Mouse (Mus musculus): Measurements from ENCODE around the gene Ap3d1.

Ap3d1 gene

GRCm38 (mm10) chr10:80757717-80758116 is 15.7 kb upstream of the Ap3d1 start:
- DNase-seq (ENCODE audit: low spot score), result peak; percentile 78

DNA sequence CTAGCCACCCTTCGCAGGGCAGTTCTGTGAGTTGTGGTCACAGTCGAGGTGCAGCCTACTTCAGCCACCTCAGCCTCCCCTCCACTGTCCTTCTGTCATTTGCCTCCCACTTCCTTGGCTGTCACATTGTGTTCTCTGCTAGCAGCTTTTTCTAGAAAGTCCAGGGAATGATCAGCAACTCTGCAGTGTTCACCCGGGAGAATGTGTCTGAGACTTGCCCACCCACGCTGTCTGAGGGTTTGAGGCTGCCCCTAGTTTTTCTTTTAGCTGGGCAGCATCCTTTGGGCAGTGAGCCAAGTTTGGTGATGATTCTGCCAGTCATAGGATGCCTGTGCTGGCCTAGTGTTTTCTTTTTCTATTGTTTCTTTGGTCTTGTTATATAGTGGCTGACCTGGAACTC is 14.9 kb upstream of the Ap3d1 start:
- no peak for DNase-seq (ENCODE audit: low spot score)

DNA sequence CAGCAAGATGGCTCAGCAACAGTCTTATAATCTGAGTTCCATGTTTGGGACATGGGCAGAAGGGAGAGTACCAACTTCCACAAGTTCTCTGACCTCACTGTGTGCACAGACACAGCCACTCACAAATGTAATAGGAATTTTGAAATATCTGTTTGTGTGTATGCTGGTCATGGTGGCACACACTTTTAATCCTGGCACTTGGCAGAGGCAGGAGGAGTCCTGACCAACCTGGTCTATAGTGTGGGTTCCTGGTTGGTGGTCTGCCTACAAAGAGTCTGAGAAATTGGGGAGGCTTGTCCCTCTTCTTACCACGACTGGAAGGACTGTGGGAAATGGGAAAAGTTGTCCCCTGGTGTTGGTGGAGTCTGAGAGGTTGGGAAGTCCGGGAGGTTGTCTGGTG is 14.4 kb upstream of the Ap3d1 start:
- DNase-seq (ENCODE audit: low spot score), result no peak

- DNase-seq (ENCODE audit: low spot score), result no peak
These were observed 14.0 kb upstream of the Ap3d1 start for GRCm38 (mm10) chr10:80756099-80756498.

- DNase-seq (ENCODE audit: low spot score), result no peak
These were observed 13.4 kb upstream of the Ap3d1 start for GRCm38 (mm10) chr10:80755291-80756015.

GRCm38 (mm10) chr10:80754594-80755290 is 12.7 kb upstream of the Ap3d1 start, which contains the start of gene Dot1l:
Dot1l (plus strand) TSS chr10:80755206.
- peak; percentile 98 for DNase-seq (ENCODE audit: low spot score)

GRCm38 (mm10) chr10:80752079-80752625 is 10.1 kb upstream of the Ap3d1 start:
- DNase-seq (ENCODE audit: low spot score), result peak; percentile 83

DNA sequence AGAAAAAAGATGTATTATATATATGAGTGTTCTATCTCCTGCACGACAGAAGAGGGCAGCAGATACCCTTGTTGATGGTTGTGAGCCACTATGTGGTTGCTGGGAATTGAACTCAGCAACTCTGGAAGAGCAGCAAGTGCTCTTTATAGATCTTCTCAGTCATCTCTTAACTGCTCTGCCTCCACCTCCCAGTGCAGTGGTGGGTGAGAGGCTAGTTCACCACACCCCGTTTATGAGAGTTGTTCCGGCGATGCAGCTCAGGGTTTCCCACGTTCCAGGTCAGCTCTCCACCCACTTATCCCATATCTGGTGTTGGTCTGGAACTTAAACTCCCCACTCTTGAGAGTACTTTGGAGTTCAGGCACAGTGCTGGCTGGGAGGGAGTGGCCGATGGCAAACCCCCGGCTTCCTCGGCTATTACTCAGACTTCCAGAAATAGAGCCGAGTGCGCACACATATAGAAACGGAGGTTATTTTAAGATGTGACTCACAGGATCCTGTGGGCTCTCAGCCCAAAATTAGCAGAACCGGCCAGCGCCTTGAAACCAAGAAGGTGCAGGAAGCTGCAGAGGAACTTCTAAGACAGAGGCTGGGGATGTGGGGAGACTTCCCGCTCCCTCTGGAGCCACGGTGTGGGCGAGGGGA is 9.2 kb upstream of the Ap3d1 start:
- peak; percentile 73 for DNase-seq (ENCODE audit: low spot score)

DNA sequence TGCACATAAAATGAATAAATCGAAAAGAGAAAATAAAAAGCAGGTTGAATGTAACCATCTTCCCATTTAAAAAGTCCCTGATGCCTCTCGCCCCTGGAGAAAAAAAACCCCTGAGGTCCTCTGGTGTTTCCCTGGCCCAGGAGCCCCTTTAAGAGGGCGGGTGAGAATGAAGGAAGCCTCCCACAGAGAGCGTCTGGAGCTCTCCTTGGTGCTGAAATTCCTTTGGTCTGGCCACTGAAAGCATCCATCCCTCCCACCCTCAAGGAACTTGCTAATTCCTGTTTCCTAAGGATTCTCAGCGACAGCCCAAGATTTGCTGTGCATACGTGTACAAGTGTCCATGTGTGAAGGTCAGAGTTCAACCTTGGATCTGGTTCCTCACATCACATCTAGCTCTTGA is 6.5 kb upstream of the Ap3d1 start:
- peak; percentile 70 for DNase-seq (ENCODE audit: low spot score)

GRCm38 (mm10) chr10:80747410-80747809 is 5.3 kb upstream of the Ap3d1 start:
- DNase-seq (ENCODE audit: low spot score), result peak; percentile 79

GRCm38 (mm10) chr10:80744262-80744661 is 2.2 kb upstream of the Ap3d1 start:
- DNase-seq (ENCODE audit: low spot score), result peak; percentile 63

DNA sequence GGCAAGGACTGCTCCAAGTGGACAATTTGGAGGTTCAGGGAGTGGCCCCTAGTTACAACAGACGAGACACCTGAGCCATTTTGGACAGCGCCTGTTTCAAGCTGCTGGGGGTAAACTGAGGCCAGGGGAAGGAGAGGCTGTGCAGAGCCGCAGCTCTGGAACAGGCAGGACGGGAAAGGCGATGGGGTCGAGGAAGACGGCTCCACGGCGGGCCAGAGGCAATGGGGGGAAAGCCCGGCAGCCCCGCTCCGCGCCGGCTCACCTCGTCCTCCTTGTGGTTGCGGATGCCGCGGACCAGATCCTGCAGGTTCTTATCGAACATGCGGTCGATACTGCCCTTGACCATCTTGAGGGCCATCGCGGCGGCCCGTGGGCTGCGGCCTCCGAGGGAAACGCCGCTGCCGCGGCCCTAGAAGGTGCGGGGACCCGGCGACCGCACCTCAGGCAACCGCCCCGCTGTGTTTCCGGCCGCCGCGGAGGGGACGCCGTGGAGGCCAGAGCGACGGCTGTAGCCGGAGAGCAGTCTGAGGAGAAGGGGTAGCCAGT is 357 bp downstream of the Ap3d1 start:
- DNase-seq (ENCODE audit: low spot score), result no peak

- no peak for DNase-seq (ENCODE audit: low spot score)
These were observed 918 bp downstream of the Ap3d1 start for GRCm38 (mm10) chr10:80741146-80741545.

- DNase-seq (ENCODE audit: low spot score), result no peak
These were observed 3.4 kb downstream of the Ap3d1 start for GRCm38 (mm10) chr10:80738657-80739056.

DNA sequence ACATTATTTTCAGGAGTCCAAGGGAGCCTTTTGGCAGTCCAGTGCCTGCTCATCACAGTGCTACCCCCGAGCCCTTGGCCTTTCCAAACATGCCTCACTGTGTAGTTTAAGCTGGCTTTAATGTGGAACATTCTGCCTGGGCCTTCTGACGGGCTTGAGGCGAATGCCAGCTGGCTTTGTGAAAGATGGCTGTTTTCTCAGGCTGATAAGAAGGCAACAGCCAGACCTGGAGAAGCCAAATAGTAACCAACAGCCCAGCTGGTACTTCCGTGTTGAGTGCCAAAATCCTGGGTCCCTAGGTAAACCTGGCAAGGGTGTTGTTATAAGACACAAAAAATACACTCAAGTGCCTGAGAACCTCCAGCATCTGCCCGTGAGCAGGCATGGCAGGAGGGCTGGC is 5.3 kb downstream of the Ap3d1 start:
- no peak for DNase-seq (ENCODE audit: low spot score)

- DNase-seq (ENCODE audit: low spot score), result no peak
These were observed 9.4 kb downstream of the Ap3d1 start for GRCm38 (mm10) chr10:80732611-80733101.

- DNase-seq (ENCODE audit: low spot score), result no peak
These were observed 14.5 kb downstream of the Ap3d1 start for GRCm38 (mm10) chr10:80727369-80728127.

- no peak for DNase-seq (ENCODE audit: low spot score)
These were observed 24.8 kb downstream of the Ap3d1 start for GRCm38 (mm10) chr10:80717281-80717680.

DNA sequence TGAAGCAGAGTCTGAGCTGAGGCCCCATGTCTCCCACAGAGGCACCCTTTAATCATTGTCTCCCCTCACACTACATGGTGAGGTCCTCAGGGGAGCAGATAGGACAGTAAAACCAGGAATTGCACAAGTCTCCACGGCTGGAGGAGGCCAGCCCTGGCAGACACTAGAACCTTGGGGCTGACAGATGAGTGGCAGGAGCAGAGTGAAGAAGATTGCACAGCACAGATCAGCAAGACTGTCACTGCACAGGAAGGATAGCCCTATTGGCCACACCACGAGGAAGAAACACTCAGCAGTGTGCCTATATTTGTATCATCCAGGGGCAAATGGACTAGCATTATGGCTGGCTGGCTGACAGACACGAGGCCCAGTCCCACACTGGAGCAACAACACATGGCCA is 31.2 kb downstream of the Ap3d1 start:
- no peak for DNase-seq (ENCODE audit: low spot score)

- DNase-seq (ENCODE audit: low spot score), result no peak
These were observed 36.6 kb downstream of the Ap3d1 start for GRCm38 (mm10) chr10:80705479-80705878.

DNA sequence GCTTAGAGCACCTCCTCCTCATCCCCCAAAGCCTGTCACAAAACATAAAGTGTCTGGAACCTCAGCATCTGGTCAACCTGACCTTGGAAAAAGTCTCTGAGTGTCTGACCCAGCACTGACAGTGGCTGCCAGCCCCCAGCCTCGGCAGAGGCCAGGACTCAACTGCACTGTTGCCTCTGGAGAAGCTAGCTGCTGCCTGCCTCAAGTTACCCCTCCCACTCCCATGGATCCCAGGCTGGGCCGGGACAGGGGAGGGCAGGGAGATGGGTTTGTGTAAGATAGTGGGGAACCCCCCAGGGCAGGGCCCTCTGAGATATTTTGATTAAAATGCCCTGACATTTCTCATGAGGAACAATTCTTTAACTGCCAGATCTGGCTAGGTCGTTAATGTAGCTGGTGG is 37.0 kb downstream of the Ap3d1 start:
- no peak for DNase-seq (ENCODE audit: low spot score)

DNA sequence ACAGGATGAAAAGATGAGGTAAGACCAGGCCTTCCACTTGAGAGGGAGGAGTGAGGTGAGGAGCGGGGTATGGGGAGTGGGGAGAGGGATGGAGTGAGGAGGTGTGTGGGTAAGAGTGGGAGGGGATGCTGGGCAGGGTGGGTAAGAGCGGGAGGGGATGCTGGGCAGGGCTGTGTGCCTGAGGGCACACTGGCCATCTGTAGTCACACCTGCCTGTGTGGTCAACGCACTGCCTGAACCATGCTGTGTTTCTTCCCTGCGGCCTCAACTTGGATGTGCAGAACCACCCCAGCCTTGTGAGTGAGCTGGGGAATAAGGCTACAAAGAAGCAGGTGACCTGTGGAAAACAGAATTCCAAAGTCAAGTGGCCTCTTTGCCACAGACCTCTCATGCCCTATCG is 37.6 kb downstream of the Ap3d1 start:
- DNase-seq (ENCODE audit: low spot score), result no peak

Measured in urinary bladder, postnatal 14 days (tissue).